Comparison of ENCODE assay signal across 12 mouse cellular contexts in the genomic region with DNA sequence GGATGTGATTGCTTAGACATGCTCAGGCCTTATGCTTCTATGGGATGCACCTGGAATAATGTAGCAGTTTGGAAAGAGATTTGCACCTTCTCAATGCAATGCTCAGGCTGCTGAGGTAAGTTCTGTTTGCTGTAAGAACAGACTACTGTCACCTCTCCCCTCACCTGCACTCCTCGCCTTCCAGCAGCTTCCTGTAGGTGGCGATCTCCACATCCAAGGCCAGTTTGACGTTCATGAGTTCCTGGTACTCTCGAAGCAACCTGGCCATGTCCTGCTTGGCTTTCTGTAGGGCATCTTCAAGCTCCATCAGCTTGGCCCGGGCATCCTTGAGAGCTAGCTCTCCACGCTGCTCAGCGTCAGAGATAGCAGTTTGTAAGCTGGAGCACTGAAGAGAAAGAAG. TPM values are rescaled to one million over a fixed set of nuclear protein-coding genes. Genes with fewer than 3 reads are reported as not detected.
DNase-seq lines count a peak whose midpoint lies in the region; TF ChIP-seq lines count a peak whose summit lies in the region.
"Had no signal": no experiment of that assay in that cellular context is flagged by ENCODE, and none has a peak within 500 bp of the region (broad histone marks: within the 10 kb centered on the region; RNA-seq: fewer than 3 reads in every experiment).

No protein-coding gene starts in this region.

- TF ChIP-seq RAD21 in MEL (IDR thresholded peaks at IDR 0.05; ENCODE audit: low read depth, low read length), result no peak

- H3K27me3 ChIP-seq in MEL (ENCODE audit: control insufficient read depth in 1 of 2, insufficient read depth in 2 of 2, low read length in 2 of 2), result no peaks in the 10 kb centered on the region
- H3K27me3 ChIP-seq: neural tube, embryonic 12.5 days had no signal

- TF ChIP-seq POLR2A in MEL (IDR thresholded peaks at IDR 0.05; ENCODE audit: control insufficient read depth in 1 of 2, insufficient read depth in 1 of 2, low read depth in 1 of 2, low read length in 2 of 2, poor library complexity in 1 of 2), result no peak

- no peak overlapping the region for H3K27ac ChIP-seq in MEL (ENCODE audit: control insufficient read depth, low read depth, low read length)
- H3K27ac ChIP-seq: neural tube, embryonic 12.5 days had no signal

- no peaks in the 10 kb centered on the region for H3K9me3 ChIP-seq in MEL (replicated peaks; ENCODE audit: insufficient read depth, low read length)
- H3K9me3 ChIP-seq: neural tube, embryonic 12.5 days had no signal

- no peaks in the 10 kb centered on the region for H3K79me2 ChIP-seq in MEL (ENCODE audit: control insufficient read depth, insufficient read depth, low read length, poor library complexity)

- DNase-seq in embryo, embryonic 10 days (ENCODE audit: low spot score), result peak; percentile 21
- no peak for DNase-seq in embryo, embryonic 9.5 days (ENCODE audit: extremely low spot score)
- peak; percentile 14 to 28 for DNase-seq in lung, adult 18-20 months
- DNase-seq in lung, postnatal 10 days, result no peak
- DNase-seq in MEL (ENCODE audit: low read depth, low spot score), result peak; percentile 5
- peak; percentile 7 for DNase-seq in lung, postnatal 25 days (ENCODE audit: low spot score)
- DNase-seq in frontal cortex, postnatal 36 days (ENCODE audit: low spot score in 2 of 2), result no peak
- no peak for DNase-seq in frontal cortex, adult 2 months (ENCODE audit: extremely low spot score in 1 of 2, low spot score in 1 of 2)
- DNase-seq: adrenal gland, adult 2 months; heart, postnatal 4 days had no signal

- TF ChIP-seq CTCF in MEL (IDR thresholded peaks at IDR 0.05 in 2 of 3, conservative IDR thresholded peaks at IDR 0.05 in 1 of 3; ENCODE audit: control insufficient read depth in 1 of 3, insufficient read depth in 1 of 3, low read depth in 2 of 3, low read length in 3 of 3, poor library complexity in 1 of 3, severe bottlenecking in 1 of 3), result peak; percentile 32 to 52 (median 44)

- no peak overlapping the region for H3K4me3 ChIP-seq in MEL (ENCODE audit: control insufficient read depth in 1 of 2, insufficient read depth in 1 of 2, low read depth in 2 of 2, low read length in 2 of 2)
- H3K4me3 ChIP-seq: neural tube, embryonic 12.5 days had no signal

- no peaks in the 10 kb centered on the region for H3K4me1 ChIP-seq in MEL (ENCODE audit: control insufficient read depth in 1 of 2, insufficient read depth in 2 of 2, low read length in 2 of 2)
- H3K4me1 ChIP-seq: neural tube, embryonic 12.5 days had no signal

- H3K9ac ChIP-seq in MEL (ENCODE audit: control insufficient read depth, low read depth, low read length, poor library complexity, severe bottlenecking), result no peak overlapping the region
- H3K9ac ChIP-seq: neural tube, embryonic 12.5 days had no signal

- H3K36me3 ChIP-seq in MEL (ENCODE audit: control insufficient read depth in 1 of 2, insufficient read depth in 2 of 2, low read length in 2 of 2), result no peaks in the 10 kb centered on the region
- H3K36me3 ChIP-seq: neural tube, embryonic 12.5 days had no signal

- no peak for TF ChIP-seq EP300 in MEL (IDR thresholded peaks at IDR 0.05; ENCODE audit: low read depth in 1 of 2, low read length in 2 of 2)

TF ChIP-seq in MEL, 35 proteins besides CTCF, POLR2A, EP300 and RAD21:
- no peak for TF ChIP-seq ZC3H11A (IDR thresholded peaks at IDR 0.05; ENCODE audit: low read depth, low read length)
- no peak for TF ChIP-seq USF1 (IDR thresholded peaks at IDR 0.05; ENCODE audit: low read depth, low read length)
- no peak for TF ChIP-seq TBP (IDR thresholded peaks at IDR 0.05; ENCODE audit: low read depth, low read length)
- TF ChIP-seq MYC (IDR thresholded peaks at IDR 0.05; ENCODE audit: low read depth, low read length), result no peak
- peak; percentile 14; the same call in 1 of the 2 replicates for TF ChIP-seq SMC3 (IDR thresholded peaks at IDR 0.05; ENCODE audit: low read depth, low read length)

RNA-seq across cellular contexts. Expression of gene Krt90, which starts 5.0 kb away (rescaled TPM):
- total RNA-seq in MEL (2012; rRNA removed), result not detected in 2 replicates
- polyA plus RNA-seq in MEL (2012; ENCODE audit: insufficient read depth in 1 of 2, insufficient read length in 2 of 2, low read depth in 1 of 2, low replicate concordance in 2 of 2, missing spikeins in 1 of 2), result not detected
- 0.08 and 0.10 TPM in 2 replicates for polyA plus RNA-seq in frontal cortex, adult 2 months (2012; rRNA removed)
- total RNA-seq: adrenal gland, adult 2 months; layer of hippocampus, postnatal 25 days had no signal
- polyA plus RNA-seq: adrenal gland, adult 2 months had no signal

RNA-seq across cellular contexts. Expression of gene Krt75, which starts 5.9 kb away (rescaled TPM):
- not detected in 2 replicates for total RNA-seq in MEL (2012; rRNA removed)
- polyA plus RNA-seq in MEL (2012; ENCODE audit: insufficient read depth in 1 of 2, insufficient read length in 2 of 2, low read depth in 1 of 2, low replicate concordance in 2 of 2, missing spikeins in 1 of 2), result not detected
- not detected in 2 replicates for polyA plus RNA-seq in frontal cortex, adult 2 months (2012; rRNA removed)
- total RNA-seq: adrenal gland, adult 2 months; heart, postnatal 4 days; layer of hippocampus, postnatal 25 days had no signal
- polyA plus RNA-seq: adrenal gland, adult 2 months; neural tube, embryonic 12.5 days had no signal

RNA-seq across cellular contexts. Expression of gene Krt82, which starts 17.3 kb away (rescaled TPM):
- total RNA-seq in MEL (2012; rRNA removed), result not detected in 2 replicates
- polyA plus RNA-seq in MEL (2012; ENCODE audit: insufficient read depth in 1 of 2, insufficient read length in 2 of 2, low read depth in 1 of 2, low replicate concordance in 2 of 2, missing spikeins in 1 of 2), result not detected
- not detected in 2 replicates for polyA plus RNA-seq in frontal cortex, adult 2 months (2012; rRNA removed)
- total RNA-seq: adrenal gland, adult 2 months; heart, postnatal 4 days; layer of hippocampus, postnatal 25 days had no signal
- polyA plus RNA-seq: adrenal gland, adult 2 months; neural tube, embryonic 12.5 days had no signal

RNA-seq across cellular contexts. Expression of gene Krt84, which starts 35.2 kb away (rescaled TPM):
- not detected in 2 replicates for total RNA-seq in MEL (2012; rRNA removed)
- polyA plus RNA-seq in MEL (2012; ENCODE audit: insufficient read depth in 1 of 2, insufficient read length in 2 of 2, low read depth in 1 of 2, low replicate concordance in 2 of 2, missing spikeins in 1 of 2), result not detected
- 0.06 TPM in 1 of 2 replicates, not detected in the other for polyA plus RNA-seq in frontal cortex, adult 2 months (2012; rRNA removed)
- total RNA-seq: adrenal gland, adult 2 months; heart, postnatal 4 days; layer of hippocampus, postnatal 25 days had no signal
- polyA plus RNA-seq: adrenal gland, adult 2 months; neural tube, embryonic 12.5 days had no signal

RNA-seq across cellular contexts. Expression of gene Gm49425, which starts 50.7 kb away (rescaled TPM):
- total RNA-seq in MEL (2012; rRNA removed), result not detected in 2 replicates
- polyA plus RNA-seq in MEL (2012; ENCODE audit: insufficient read depth in 1 of 2, insufficient read length in 2 of 2, low read depth in 1 of 2, low replicate concordance in 2 of 2, missing spikeins in 1 of 2), result not detected
- polyA plus RNA-seq in frontal cortex, adult 2 months (2012; rRNA removed), result not detected in 2 replicates
- total RNA-seq: adrenal gland, adult 2 months; heart, postnatal 4 days; layer of hippocampus, postnatal 25 days had no signal
- polyA plus RNA-seq: adrenal gland, adult 2 months; neural tube, embryonic 12.5 days had no signal

Comparison
In these comparisons a context has a peak if more than half of its experiments do, and no peak if none do; other contexts are left out.
1. DNase-seq: peak in embryo, embryonic 10 days (single experiment), lung, adult 18-20 months (2 of 2), MEL (single experiment) and lung, postnatal 25 days (single experiment); none in embryo, embryonic 9.5 days (single experiment), lung, postnatal 10 days (single experiment), frontal cortex, postnatal 36 days (0 of 2) and frontal cortex, adult 2 months (0 of 2).